Mouse (Mus musculus) kidney, adult 2 months (tissue): ENCODE data around the gene Gm20489.

Experiments used
- CTCF ChIP-seq: fragments of 200-500 bp; conservative IDR thresholded peaks from 2 replicates; pipeline ENCODE4 v1.5.1; 2011; ENCODE audit warnings: low read depth, mild to moderate bottlenecking, control low read depth, low read length, moderate library complexity, mixed read lengths; ENCODE audit not compliant: insufficient read depth, insufficient read length
- POLR2A ChIP-seq: fragments of 200-500 bp; IDR thresholded peaks from one replicate; pipeline ENCODE4 v1.6.1; 2011; ENCODE audit warnings: low read depth, low read length, control low read depth

GRCm38 (mm10) chrX:101260441-101261325 is 8.1 kb downstream of the Gm20489 start:
- TF ChIP-seq POLR2A (no peak), CTCF (no peak)
